Mouse (Mus musculus) ZHBTc4 (cell line): ENCODE results near the gene Krtcap3.

Source experiments
- DNase-seq: peaks from one replicate; pipeline ENCODE4 v3.0.0-alpha.2; 2011; ENCODE audit warnings: low read depth, low spot score

Krtcap3 gene

DNA sequence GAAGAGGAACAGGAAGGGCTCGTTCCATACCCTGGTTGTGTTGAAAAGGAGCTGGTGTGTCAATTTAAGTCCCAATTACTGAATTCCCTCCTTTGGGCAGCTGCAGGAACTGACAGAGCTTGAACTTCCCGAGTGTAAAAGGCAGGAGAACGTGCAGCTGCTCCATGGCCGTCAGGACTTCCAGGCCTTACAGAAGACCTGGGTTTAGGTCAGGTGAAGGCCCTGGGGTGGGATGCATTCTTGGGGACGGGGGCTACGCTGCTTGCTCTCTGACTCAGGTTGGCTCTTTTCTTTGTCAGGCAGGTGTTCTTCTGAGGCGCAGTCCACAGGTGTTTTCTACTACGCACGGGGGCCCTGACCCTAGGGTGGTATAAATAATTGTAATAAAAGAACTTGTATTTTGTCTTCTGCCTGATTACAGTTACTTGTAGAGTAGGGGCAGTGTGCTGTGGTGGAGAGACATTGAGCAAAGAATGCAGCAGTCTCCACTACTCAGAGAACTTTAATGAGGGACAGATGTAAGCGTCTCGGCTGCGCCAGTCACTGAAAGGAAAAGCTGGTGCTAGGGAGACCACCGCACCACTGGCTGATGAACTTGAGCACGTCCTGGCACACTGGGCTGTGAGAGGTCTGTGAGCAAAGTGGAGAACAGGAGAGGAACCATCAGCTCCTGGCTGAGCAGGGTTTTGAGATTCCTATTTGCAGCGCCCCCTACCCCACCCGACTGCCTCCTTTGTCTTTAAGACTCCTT, 1.5 kb downstream of the Krtcap3 start:
- peak; percentile 21 for DNase-seq

DNA sequence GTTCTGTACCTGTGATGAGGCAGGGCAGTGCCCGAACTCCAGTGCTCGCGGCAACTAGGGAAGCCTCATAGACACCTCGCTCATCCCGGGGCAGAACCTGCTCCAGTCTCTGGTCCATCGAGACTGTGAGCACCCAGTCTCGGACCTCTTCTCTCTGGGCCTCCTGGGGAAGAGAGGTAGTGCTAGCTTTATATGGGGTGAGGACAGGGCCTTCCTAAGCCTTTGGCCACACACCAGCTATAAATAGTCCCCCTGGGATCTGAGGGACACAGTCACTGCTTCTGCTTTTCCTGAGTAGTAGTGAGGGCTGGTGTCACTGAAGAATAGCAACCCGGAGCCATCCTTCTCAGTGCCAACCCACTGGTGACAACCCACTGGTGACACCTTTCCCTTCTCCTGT, 2.3 kb downstream of the Krtcap3 start:
- DNase-seq, result no peak

DNA sequence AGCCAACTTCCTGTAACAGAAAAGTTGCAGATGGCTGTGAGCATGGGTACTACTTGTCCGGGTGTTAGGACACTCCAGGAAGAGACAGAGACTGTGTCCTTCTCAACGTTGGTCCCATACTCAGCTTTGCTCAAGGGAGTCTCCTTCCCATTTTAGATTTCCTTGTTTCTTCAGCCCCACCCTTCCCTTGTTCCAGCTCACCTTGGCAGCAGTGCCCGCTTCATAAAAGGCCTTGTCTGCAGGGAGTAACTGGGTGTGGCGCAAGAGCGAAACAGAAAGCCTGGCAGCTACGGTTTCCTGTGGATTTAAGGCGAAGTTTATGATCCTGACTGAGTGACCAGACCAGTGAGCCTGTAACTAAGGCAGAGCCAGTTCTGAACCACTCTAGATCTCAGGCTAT, 3.0 kb downstream of the Krtcap3 start:
- peak; percentile 30 for DNase-seq

DNA sequence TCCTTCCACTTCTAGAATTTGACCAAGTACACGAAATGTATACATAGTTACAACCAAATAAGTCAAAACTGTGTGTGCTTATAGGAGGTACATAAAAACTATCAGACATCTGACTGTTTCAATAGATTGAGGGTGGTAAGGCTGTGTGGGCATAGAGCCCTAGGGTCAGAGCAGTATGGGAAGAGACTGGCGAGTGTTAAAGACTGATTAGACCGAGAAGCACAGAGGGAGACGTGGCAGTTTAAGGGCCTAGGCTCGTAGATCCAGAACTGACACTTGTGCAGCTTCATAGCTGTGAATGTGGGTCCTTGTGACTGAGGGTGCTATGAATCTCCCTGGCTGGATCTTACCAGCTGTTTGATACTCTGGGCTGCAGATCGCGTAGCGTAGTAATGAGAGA, 3.4 kb downstream of the Krtcap3 start:
- no peak for DNase-seq

DNA sequence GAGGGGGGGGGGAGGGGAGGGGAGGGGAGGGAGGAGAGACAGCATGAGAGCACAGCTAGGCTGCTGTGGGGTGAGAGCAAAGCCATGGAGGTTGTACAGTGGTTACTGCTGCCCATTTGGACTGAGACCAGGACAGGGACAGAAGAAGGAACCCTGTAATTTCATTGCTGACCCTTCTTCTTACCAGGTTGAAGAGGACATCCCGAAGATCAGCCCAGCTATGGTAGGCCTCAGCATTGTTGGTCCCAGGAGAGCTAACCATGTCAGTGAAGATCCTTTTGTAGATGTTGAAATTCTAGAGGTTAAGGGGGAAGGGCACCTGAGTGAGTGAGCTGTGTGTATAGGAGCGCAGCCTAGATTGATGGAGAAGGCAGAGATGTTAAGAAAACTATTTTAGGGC, 3.9 kb downstream of the Krtcap3 start:
- no peak for DNase-seq

DNA sequence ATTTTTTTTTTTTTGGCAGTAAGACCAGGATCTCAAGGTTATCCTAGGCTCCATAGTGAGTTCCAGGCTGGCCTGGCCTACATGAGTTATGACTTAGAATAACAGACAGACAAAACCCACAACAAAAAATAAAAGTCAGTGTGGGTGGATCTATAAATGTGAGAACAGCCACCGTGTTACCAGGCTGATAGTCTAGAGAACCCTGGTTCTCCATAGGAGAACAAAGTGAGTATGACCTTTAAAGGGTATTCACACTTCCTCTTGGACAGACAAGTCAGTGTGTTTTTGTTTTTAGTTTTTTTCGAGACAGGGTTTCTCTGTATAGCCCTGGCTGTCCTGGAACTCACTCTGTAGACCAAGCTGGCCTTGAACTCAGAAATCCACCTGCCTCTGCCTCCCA, 4.5 kb downstream of the Krtcap3 start:
- no peak for DNase-seq

DNA sequence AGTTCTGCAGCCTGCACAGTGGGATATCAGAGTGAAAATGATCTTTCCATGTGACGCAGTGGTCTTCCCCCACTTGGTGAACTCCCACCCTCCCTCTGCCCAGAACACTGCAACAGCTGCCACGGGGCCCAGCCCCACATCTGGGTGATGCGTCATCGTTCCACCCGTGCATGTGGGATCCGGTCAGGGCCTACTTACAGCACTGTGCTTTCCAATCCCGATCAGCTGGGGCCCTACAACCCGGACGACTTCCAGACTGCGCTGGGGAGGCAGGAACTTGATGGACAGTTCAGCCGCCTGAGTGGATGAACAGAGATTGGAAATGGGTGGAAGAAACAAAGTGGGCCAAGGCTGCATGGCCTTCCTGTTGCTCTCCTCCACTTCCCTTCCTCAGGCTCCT, 6.1 kb downstream of the Krtcap3 start:
- DNase-seq, result no peak

DNA sequence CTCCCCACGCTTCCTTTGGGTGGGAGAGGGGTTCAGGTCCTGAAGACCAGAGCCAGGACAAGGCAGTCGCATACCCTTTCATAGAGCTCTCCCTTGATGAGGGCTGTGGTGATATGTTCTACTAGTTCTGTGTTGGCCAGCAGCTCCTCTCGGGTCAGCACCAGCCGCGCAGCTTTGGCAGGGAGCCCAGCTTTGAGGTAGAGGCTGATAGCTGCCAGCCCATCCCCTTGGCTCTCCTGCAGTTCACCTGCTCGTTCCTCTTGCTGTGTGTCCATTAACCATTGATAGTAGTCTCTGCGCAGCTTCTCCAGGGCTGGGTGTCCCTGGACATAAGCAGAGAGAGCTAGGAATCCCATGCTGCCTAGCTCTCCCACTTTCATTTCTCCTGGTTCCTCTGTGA, 14.6 kb downstream of the Krtcap3 start:
- DNase-seq, result no peak

DNA sequence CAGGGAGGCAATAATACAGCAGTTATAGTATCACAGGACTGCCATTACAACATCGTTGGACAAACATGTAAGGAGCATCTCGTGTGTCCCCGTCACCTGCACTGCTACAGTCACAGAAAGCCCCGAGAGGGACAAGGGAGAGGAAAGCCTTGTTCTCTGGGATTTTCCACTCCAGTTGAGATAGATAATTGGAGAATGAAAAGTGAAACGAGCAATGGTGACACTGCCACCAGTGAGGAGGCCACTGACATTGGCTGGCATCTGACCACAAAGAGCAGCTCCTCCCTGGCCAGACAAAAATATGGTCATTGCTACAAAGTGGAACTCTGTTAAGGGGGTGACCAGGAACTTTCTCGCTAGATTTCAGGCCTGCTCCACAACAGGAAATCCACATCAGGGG, 16.2 kb downstream of the Krtcap3 start:
- DNase-seq, result no peak

DNA sequence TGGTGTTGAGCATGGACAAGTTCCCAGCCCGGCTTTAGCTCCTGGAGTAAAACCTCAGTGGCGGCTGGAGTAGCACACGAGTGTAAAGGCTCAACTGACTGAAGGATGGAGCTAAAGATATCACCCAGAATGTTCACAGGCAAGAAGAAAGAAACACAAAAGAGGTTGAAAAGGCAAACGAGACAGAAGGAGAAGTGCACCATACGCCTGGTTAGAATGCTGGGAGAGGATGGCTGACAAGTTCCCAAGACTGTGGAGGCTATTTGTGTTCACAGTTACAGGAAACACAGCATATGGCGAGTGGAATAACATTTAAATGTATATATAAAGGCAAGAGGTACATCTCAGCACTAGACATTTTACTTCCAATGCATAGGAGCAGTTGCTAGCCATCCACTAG, 21.5 kb downstream of the Krtcap3 start:
- DNase-seq, result no peak

DNA sequence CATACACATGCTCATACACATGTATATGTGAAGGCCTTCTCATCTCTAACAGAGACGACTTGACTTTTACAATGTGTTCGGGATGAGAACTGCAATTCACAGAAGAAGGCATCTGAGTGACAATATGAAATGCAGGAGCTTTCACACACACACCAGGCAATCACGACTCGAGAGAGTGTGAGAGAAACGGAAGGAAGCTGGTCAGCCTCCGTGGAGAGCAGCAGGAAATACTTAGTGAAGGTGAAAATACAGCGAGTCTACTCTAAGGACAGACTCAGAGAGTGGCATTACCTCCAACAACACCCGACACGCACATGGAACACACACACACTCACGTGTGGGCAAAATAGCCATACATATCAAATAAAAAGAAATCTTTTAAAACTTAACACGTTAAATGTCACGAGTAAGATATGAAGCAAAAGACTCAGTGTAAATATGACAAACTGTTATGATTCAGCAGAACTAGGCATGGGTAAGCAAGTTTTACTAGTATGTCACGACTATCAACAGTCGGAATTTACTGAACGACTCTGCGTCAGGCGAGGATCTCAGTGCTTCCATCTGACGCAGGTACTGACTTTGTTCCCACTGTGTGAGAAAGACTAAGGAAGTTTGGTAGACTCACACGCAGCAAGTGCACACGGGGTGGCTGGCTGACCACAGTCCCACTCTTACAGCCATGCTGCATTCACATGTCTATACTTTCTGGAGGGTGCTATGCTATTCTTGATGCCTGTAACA, 27.9 kb downstream of the Krtcap3 start:
- DNase-seq, result no peak

DNA sequence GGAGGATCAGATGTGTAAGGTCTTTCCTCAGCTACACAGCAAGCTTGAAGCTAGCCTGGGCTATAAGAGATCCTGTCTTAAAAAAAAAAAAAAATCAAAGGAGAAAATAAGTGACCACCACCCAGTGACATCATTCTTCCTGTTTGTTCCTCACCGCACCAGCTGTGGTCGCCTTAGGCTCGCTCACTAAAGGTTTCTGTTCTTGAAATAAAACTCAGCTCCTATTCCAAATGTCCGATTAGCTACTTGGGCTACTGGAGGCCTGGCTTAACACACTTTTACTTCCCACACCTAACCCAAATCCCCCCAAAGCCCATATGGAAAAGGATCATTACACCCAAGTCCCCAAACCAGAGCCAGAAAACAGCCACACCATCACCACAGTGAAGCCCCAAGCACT, 36.7 kb downstream of the Krtcap3 start:
- DNase-seq, result no peak

DNA sequence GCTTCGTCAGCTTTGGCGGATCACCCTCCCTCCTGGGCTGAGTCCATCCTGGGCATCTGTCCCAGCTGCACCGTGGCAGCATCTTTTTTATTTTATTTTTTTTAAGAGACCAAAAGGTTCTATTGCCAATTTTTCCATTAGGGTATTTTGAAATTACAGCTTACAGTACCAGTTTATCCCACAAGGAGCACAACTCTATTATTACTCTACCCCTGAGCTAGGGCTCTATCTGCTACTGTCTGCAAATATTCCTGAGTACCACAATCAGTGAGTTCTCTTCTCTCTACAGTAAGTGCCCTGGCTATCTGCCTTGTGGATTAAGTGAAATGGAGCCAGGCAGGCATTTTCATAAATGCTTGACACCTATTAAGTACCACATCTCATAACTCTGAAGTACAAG, 37.2 kb downstream of the Krtcap3 start:
- DNase-seq, result no peak

DNA sequence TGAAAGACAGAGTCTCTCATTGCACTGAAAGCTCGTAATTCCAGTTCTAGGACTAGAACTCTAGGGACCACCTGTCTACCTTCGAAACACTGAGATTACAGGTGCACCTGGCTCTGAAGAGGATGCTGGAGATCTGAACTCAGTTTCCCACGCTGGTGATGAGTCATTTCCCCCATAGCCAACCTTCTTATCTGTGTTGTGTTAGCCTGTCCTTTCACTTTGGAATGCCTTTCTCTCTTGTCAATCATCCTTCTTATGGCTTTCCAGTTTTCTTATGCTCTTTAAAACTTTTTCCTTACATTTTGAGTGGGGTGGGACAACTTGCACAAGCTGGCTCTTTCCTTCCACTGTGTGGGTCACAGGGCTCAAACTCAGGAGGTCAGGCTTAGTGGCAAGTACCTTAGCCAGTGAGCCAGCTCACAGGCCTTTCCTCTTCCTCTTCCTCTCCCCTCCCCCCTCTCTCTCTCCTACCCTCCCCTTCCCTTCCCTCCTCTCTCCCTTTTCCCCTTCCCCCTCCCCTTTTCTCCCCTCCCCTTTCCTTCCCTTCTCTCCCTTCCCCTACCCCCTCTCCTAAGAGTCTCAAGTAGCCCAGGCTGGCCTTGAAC, 38.2 kb downstream of the Krtcap3 start:
- DNase-seq, result no peak

DNA sequence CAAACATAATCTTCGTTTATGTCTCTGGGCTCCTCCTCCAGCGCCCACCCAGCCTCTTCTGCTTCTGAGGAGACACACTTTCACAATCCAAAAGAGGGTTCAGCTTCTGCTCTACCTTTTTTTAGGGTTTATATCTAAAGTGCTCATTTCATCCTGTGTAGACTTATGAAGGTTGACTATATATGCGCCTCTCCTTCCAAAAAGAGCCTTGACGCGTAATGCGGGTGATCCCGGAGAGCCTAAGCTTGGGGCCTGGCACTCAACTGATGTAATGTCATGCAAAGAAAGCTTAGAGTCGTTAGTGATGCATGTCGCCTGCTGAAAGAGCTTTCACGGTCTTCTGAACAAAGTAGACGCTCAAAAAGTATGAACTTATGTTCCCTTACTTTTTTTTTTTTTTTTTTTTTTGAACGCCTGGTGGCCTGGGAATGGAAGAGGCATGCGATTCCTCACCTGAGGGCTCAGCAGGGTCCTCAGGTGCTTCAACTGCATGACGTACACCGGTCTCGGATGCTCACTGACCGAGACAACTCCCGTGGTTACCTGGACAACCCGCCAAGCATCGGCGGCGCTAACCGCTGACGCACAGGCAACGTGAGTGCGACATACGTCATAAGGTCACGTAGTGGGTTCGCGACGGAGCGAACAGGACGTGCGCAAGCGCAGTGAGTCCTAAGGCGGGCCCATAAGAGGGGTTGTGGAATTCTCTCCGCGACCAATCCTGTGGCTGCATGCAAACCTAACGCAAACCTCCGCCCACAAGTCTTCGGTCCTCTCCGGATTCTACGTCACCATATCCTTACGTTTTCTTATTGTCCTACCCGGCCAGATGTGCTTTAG, 39.2 kb downstream of the Krtcap3 start, which contains the start of gene Ift172:
Gene Ift172 (minus strand): TSS at position 596 of the 840 bp plus-strand sequence.
- DNase-seq, result peak; percentile 100

DNA sequence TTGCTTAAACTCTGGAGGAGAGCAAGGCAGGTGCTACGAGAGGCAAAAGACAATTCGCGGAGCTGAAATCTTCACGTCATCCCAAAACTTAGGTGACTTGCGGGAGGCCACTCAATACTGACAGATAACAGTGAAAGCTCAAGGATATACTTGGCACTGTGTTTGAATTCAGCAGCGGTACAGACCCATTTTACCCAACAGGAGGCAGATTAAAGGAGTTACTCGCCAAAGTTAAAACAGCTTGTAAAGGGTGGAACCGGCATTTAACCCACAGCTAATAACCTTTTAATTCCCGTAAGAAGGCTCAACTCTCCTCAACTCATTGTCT, 39.8 kb downstream of the Krtcap3 start:
- DNase-seq, result no peak

DNA sequence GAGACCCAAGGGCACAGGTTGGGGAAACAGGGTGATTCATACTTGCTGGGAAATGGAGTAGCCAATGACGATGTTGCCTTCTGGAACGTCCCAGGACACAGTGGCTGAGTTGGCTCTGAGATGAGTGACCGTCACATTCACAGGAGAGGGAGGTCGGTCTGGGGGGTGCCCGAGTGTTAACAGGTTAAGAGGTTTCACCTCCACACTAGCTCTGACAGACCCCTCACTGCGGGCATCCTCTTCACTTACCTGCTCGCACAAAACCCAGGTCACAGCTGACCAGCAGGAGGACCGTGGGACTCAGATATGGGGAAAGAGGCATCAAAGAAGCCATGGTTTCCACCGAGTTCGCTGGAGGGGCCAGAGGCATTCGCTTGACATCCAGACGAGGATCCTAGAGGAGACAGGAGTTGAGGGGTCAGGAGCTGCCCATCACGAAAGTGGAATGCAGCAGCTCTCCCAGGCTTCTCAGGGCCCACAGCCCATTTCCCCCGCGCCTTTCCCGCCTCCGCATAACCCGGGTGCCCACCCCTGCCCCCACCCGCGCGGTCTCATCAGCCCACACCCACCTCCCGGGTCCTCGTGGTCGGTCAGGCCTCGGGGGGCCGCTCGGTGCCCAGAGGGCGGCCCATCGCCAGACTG, 43.6 kb downstream of the Krtcap3 start:
- DNase-seq, result peak; percentile 6

DNA sequence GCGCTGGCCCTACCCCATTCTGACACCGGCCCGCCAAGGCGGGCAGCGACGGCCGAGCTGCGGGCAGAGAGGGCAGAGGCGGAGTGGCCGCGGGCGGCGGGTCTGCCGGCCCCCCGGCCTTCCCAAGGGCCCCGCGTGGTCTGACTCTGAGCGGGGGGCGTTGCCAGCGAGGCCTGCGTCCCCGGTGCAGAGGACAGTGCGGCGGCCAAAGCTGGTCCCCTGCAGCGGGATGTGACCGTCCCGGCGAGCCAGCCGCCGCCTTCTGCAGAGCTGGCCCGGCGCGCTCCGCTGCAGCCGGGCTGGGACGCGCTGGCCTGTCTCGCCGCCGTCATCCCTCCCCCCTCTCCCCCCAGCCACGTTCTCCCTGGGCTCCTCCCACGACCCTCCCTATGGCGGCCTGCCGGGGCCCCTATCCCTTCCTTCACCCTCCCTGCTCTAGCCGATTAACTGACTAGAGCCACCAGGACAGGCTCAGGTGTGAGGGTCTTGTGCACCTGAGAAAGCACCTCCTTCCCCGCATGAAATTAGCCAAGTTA, 44.2 kb downstream of the Krtcap3 start, which contains the start of gene Fndc4:
Gene Fndc4 (minus strand): TSS at position 475 of the 536 bp plus-strand sequence.
- peak; percentile 52 for DNase-seq

DNA sequence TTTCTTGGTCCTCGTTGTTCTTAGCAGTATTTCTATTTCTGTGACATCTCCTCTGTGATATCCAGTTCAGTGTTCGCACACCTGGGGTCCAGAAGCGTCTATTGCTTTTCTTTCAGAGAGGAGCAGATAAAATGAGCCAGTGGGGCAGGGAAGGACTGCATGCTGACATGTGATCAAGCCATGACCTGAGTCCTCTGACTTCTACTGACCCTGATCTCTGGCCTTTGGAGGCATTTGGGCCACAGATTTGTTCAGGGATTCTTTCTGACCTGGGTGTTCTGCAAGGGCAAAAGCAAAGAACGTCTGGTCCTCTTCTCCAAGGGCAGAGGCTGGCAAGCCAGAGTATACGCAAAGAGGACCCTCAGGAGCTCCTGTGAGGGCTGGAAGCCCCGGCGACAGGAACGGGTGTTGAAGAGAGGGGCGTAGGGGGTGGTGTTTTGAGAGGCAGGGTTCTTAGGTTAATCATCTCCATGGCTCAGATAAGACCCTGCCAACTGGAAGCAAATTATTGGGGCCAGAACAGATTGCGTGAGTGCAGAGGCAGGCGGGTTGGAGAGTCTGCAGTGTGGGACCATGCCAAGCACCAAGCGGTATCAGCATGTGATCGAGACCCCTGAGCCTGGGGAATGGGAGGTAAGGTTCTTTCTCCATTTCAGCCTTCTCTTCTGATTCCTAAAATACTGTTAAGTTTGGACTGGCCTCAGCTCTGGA, 45.7 kb downstream of the Krtcap3 start, which contains the start of gene Gckr:
Gene Gckr (plus strand): TSS at position 397 of the 711 bp plus-strand sequence.
- DNase-seq, result no peak

DNA sequence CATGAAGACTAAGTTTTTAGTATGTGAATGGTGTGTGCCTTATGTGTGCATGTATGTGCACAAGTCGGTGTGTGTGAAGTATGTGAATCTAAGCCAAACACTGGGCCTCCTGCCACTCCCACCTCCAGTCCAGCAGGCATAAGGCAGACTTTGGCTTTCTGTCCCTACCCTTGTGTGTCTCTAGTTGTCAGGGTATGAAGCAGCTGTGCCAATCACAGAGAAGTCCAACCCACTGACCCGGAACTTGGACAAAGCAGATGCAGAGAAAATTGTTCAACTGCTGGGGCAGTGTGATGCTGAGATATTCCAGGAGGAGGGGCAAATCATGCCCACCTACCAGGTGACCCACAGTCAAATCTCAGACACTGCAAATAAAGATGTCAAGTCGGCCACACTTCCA, 46.5 kb downstream of the Krtcap3 start:
- DNase-seq, result no peak
